Mouse (Mus musculus) limb, embryonic 14.5 days (tissue): ENCODE measurements around the gene Cphx1. TPM values are rescaled to one million over a fixed set of nuclear protein-coding genes. Genes with fewer than 3 reads are reported as not detected.

Experiments
- polyA plus RNA-seq, 2 experiments: library from polyadenylated mRNA; depleted of rRNA in 1 of 2; stranded (reverse) in 1 of 2; unstranded in 1 of 2; fragments of >200 nt; fragmentation: Nextera tagmentation in 1 of 2; extraction: Ambion mirVana in 1 of 2; gene quantifications; 2 replicates each; pipeline versions ENCODE4 v1.2.1 to v1.2.3; 2012 to 2014

The Cphx1 gene
- polyA plus RNA-seq, 2 experiments = 0.11 TPM; not detected in 1

Other genes starting within 250 kb of the Cphx1 start
- 67.1 and 79.9 TPM in 2 replicates for gene Ppif, start 244.2 kb upstream of the Cphx1 start, polyA plus RNA-seq (2012; rRNA removed)
- 27.3 and 28.9 TPM in 2 replicates for gene Ppif, start 244.2 kb upstream of the Cphx1 start, polyA plus RNA-seq (2014; fragmentation: Nextera tagmentation; extraction: Ambion mirVana)
- gene Zcchc24, start 169.3 kb upstream of the Cphx1 start, polyA plus RNA-seq (2012; rRNA removed) = 52.7 and 58.0 TPM in 2 replicates
- gene Zcchc24, start 169.3 kb upstream of the Cphx1 start, polyA plus RNA-seq (2014; fragmentation: Nextera tagmentation; extraction: Ambion mirVana) = 45.1 and 49.3 TPM in 2 replicates
- gene Anxa11, start 96.1 kb upstream of the Cphx1 start, polyA plus RNA-seq (2012; rRNA removed) = 20.3 and 22.4 TPM in 2 replicates
- 18.7 and 20.5 TPM in 2 replicates for gene Anxa11, start 96.1 kb upstream of the Cphx1 start, polyA plus RNA-seq (2014; fragmentation: Nextera tagmentation; extraction: Ambion mirVana)
- 0.31 and 0.54 TPM in 2 replicates for gene Plac9a, start 35.2 kb upstream of the Cphx1 start, polyA plus RNA-seq (2012; rRNA removed)
- 0.56 TPM in 1 of 2 replicates, not detected in the other for gene Plac9a, start 35.2 kb upstream of the Cphx1 start, polyA plus RNA-seq (2014; fragmentation: Nextera tagmentation; extraction: Ambion mirVana)
- 2.5 and 4.0 TPM in 2 replicates for gene Tmem254a, start 10.6 kb upstream of the Cphx1 start, polyA plus RNA-seq (2012; rRNA removed)
- 3.8 and 7.6 TPM in 2 replicates for gene Tmem254a, start 10.6 kb upstream of the Cphx1 start, polyA plus RNA-seq (2014; fragmentation: Nextera tagmentation; extraction: Ambion mirVana)
- gene Duxbl1, start 40.3 kb downstream of the Cphx1 start, polyA plus RNA-seq (2012; rRNA removed) = 6.8 and 8.0 TPM in 2 replicates
- 0.63 and 1.6 TPM in 2 replicates for gene Duxbl1, start 40.3 kb downstream of the Cphx1 start, polyA plus RNA-seq (2014; fragmentation: Nextera tagmentation; extraction: Ambion mirVana)
- 26.5 and 29.0 TPM in 2 replicates for gene Gm9780, start 104.4 kb downstream of the Cphx1 start, polyA plus RNA-seq (2012; rRNA removed)
- 42.6 and 49.9 TPM in 2 replicates for gene Gm9780, start 104.4 kb downstream of the Cphx1 start, polyA plus RNA-seq (2014; fragmentation: Nextera tagmentation; extraction: Ambion mirVana)
- gene Tmem254c, start 129.1 kb downstream of the Cphx1 start, polyA plus RNA-seq (2012; rRNA removed) = 6.0 and 8.4 TPM in 2 replicates
- gene Tmem254c, start 129.1 kb downstream of the Cphx1 start, polyA plus RNA-seq (2014; fragmentation: Nextera tagmentation; extraction: Ambion mirVana) = 47.7 and 56.8 TPM in 2 replicates
- gene Cphx2, start 143.2 kb downstream of the Cphx1 start, polyA plus RNA-seq (2012; rRNA removed) = not detected in 2 replicates
- gene Cphx2, start 143.2 kb downstream of the Cphx1 start, polyA plus RNA-seq (2014; fragmentation: Nextera tagmentation; extraction: Ambion mirVana) = not detected in 2 replicates
- not detected in 2 replicates for gene Cphx3, start 144.0 kb downstream of the Cphx1 start, polyA plus RNA-seq (2012; rRNA removed)
- gene Cphx3, start 144.0 kb downstream of the Cphx1 start, polyA plus RNA-seq (2014; fragmentation: Nextera tagmentation; extraction: Ambion mirVana) = not detected in 2 replicates
- gene Duxbl2, start 180.0 kb downstream of the Cphx1 start, polyA plus RNA-seq (2012; rRNA removed) = not detected in 2 replicates
- gene Duxbl2, start 180.0 kb downstream of the Cphx1 start, polyA plus RNA-seq (2014; fragmentation: Nextera tagmentation; extraction: Ambion mirVana) = 0.21 and 3.2 TPM in 2 replicates
- gene Plac9b, start 244.2 kb downstream of the Cphx1 start, polyA plus RNA-seq (2012; rRNA removed) = 17.3 and 19.9 TPM in 2 replicates
- gene Plac9b, start 244.2 kb downstream of the Cphx1 start, polyA plus RNA-seq (2014; fragmentation: Nextera tagmentation; extraction: Ambion mirVana) = 34.6 and 40.5 TPM in 2 replicates